Mouse (Mus musculus) hindbrain, embryonic 10.5 days (tissue): ENCODE results near the gene Cep170. TPM values are rescaled to one million over a fixed set of nuclear protein-coding genes. Genes with fewer than 3 reads are reported as not detected.

Experiments
- DNase-seq: peaks from one replicate; pipeline ENCODE4 v3.0.0-alpha.2; 2017; ENCODE audit warnings: low spot score
- H3K27ac ChIP-seq: fragments of 300-500 bp; sonication (generic); 2 replicates; pipeline ENCODE4 v1.5.1; 2016; ENCODE audit warnings: mild to moderate bottlenecking, moderate library complexity
- H3K27me3 ChIP-seq: fragments of 300-500 bp; sonication (generic); 2 replicates; pipeline ENCODE4 v1.6.1; 2016; ENCODE audit warnings: mild to moderate bottlenecking; ENCODE audit not compliant: poor library complexity, insufficient read depth, severe bottlenecking
- H3K36me3 ChIP-seq: fragments of 300-500 bp; sonication (generic); 2 replicates; pipeline ENCODE4 v1.6.1; 2016; ENCODE audit warnings: mild to moderate bottlenecking, moderate library complexity
- H3K4me1 ChIP-seq: fragments of 300-500 bp; sonication (generic); replicated peaks from 2 replicates; pipeline ENCODE4 v1.6.1; 2016; ENCODE audit warnings: mild to moderate bottlenecking
- H3K4me3 ChIP-seq: fragments of 300-500 bp; sonication (generic); 2 replicates; pipeline ENCODE4 v1.5.1; 2016; ENCODE audit warnings: mild to moderate bottlenecking, moderate library complexity
- H3K9me3 ChIP-seq: fragments of 300-500 bp; sonication (generic); 2 replicates; pipeline ENCODE4 v1.6.1; 2016; ENCODE audit warnings: mild to moderate bottlenecking, moderate library complexity
- WGBS: fragments of 180-500 bp; shearing (Covaris S2); methylation state at CpG from one replicate; pipeline ENCODE4 v1.1.7; 2016; 5-methylcytosine and 5-hydroxymethylcytosine counted together
- microRNA counts: library from miRNA; unstranded; fragments of <30 nt; microRNA quantifications from one replicate; lab custom pipeline; 2017
- polyA plus RNA-seq: library from polyadenylated mRNA; unstranded; fragments of >200 nt; fragmentation: Nextera tagmentation; extraction: Ambion mirVana; gene quantifications from 2 replicates; pipeline ENCODE4 v1.2.1, GENCODE M21; 2016

Cep170 gene
- polyA plus RNA-seq, 1 experiment from 2014 or later = 42.4 TPM

DNA sequence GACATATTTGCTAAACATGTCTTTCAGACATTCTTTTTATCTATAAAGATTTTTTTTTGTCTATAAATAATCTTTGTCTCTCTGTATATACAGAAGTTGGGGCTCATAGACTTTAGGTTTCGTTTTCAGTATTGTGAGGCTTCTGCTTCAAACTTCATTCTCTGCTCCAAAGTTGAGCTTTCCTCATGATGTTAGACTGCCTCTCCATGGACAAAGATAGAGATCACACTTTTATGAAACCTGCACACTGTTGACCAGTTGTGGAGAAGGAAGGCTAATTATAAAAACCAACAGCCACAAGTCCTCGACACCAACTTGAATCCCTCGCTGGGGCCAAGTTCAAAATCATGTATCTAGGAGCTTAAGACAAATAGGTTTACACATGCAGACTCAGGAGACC, 115.2 kb downstream of the Cep170 start:
- DNase-seq = no peak
- Histone ChIP-seq H3K27ac (no peak overlapping the region), H3K4me3 (no peak overlapping the region), H3K4me1 (no peaks in the 10 kb centered on the region), H3K36me3 (no peaks in the 10 kb centered on the region), H3K9me3 (no peaks in the 10 kb centered on the region), H3K27me3 (no peaks in the 10 kb centered on the region)
- WGBS = 85% methylated on average over 3 of the region's 3 CpGs

DNA sequence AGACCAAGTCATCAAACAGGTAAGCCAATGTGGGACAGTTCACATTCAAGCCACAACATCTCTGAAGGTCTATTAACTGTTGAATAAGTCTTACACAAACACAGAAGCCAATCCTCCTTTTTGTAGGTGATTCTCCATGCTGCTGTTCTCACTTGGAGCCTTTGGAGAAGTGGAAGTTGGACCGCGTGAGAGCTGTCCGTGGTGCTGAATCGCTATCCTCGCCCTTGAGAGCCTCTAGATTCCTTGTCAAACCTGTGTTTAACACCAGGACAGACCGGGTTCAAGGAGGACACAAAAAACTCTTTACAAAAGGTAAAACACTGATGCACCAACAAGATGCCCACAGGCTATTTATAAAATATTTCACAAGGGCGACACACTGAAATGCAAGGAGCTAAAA, 116.8 kb downstream of the Cep170 start:
- 21% methylated on average over 7 of the region's 7 CpGs for WGBS
- DNase-seq = peak; percentile 62
- Histone ChIP-seq H3K27me3 (no peaks in the 10 kb centered on the region), H3K9me3 (no peaks in the 10 kb centered on the region), H3K4me3 (no peak overlapping the region), H3K4me1 (no peaks in the 10 kb centered on the region), H3K27ac (no peak overlapping the region), H3K36me3 (no peaks in the 10 kb centered on the region)

DNA sequence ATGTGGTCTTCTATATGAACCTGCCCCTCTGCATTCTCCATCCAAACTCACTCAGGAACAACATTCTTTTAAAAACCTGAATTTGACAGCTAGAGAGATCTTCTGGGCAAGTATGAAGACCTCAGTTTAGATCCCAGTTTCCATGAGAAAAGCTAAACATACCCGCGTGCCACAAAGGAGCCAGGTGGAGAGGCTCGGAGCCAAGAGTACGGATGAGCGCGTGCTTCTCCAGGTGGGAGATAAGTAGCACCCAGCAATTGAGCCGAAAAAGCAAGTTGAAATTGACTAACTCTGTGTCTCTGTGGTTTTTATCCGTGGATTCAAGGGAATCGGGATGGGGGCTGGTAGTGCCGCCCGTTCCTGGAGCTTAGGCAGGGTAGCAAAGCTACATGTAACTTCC, 122.8 kb downstream of the Cep170 start:
- no peak for DNase-seq
- Histone ChIP-seq H3K36me3 (no peaks in the 10 kb centered on the region), H3K9me3 (no peaks in the 10 kb centered on the region), H3K4me1 (no peaks in the 10 kb centered on the region), H3K4me3 (no peak overlapping the region), H3K27me3 (no peaks in the 10 kb centered on the region), H3K27ac (no peak overlapping the region)
- WGBS = 95% methylated on average over 11 of the region's 11 CpGs

- Histone ChIP-seq H3K27ac (no peak overlapping the region), H3K36me3 (no peaks in the 10 kb centered on the region), H3K9me3 (no peaks in the 10 kb centered on the region), H3K4me1 (no peaks in the 10 kb centered on the region), H3K27me3 (no peaks in the 10 kb centered on the region), H3K4me3 (no peak overlapping the region)
- DNase-seq = no peak
- WGBS = 85% methylated on average over 6 of the region's 6 CpGs
Observed at GRCm38 (mm10) chr1:176688251-176688880, 125.5 kb downstream of the Cep170 start.

MicroRNAs within 50 kb of the gene (microRNA counts, 519-probe panel; counts per million panel counts)
- microRNA mmu-miR-350 (lab: Ali Mortazavi, UCI) = 1,255 counts per million, percentile 77 among the panel's probes with 10 or more counts

Other genes with a start within 250 kb of the Cep170 start
- gene Sdccag8, start 593 bp upstream of the Cep170 start, polyA plus RNA-seq = 22.1 and 25.3 TPM in 2 replicates